Mouse (Mus musculus): ENCODE measurements around the gene Dnah17. TPM values are rescaled to one million over a fixed set of nuclear protein-coding genes. Genes with fewer than 3 reads are reported as not detected.

Gene Dnah17
- total and polyA plus RNA-seq, 2 experiments from 2014 or later, result 0.16 TPM; not detected in 1

GRCm38 (mm10) chr11:118083811-118084210, 46.6 kb downstream of the Dnah17 start:
- Histone ChIP-seq H3K9me3 (ENCODE audit: low read length) (no peaks in the 10 kb centered on the region), H3K4me2 (ENCODE audit: low read depth, low read length) (no peak overlapping the region), H3K27me3 (ENCODE audit: insufficient read depth, low read length) (no peaks in the 10 kb centered on the region), H3K27ac (no peak overlapping the region), H3K36me3 (ENCODE audit: insufficient read depth, low read length) (no peaks in the 10 kb centered on the region), H3K4me1 (ENCODE audit: insufficient read depth, low read length) (no peaks in the 10 kb centered on the region), H3K4me3 (ENCODE audit: low read length) (no peak overlapping the region), H3K9ac (replicated peaks; ENCODE audit: low read length) (no peak overlapping the region)
- no peak for ATAC-seq
- 6% methylated on average over 6 of the region's 6 CpGs for WGBS
- peak; percentile 86 for DNase-seq (ENCODE audit: low spot score)
- TF ChIP-seq CTCF (IDR thresholded peaks at IDR 0.05; ENCODE audit: low read depth), result peak; percentile 87

GRCm38 (mm10) chr11:118082294-118082693, 48.1 kb downstream of the Dnah17 start:
- Histone ChIP-seq H3K9me3 (ENCODE audit: low read length) (no peaks in the 10 kb centered on the region), H3K9ac (replicated peaks; ENCODE audit: low read length) (no peak overlapping the region), H3K4me2 (ENCODE audit: low read depth, low read length) (no peak overlapping the region), H3K36me3 (ENCODE audit: insufficient read depth, low read length) (no peaks in the 10 kb centered on the region), H3K4me1 (ENCODE audit: insufficient read depth, low read length) (no peaks in the 10 kb centered on the region), H3K27me3 (ENCODE audit: insufficient read depth, low read length) (no peaks in the 10 kb centered on the region), H3K27ac (no peak overlapping the region), H3K4me3 (ENCODE audit: low read length) (no peak overlapping the region)
- no peak for ATAC-seq
- 87% methylated on average over 14 of the region's 14 CpGs for WGBS
- DNase-seq (ENCODE audit: low spot score), result no peak
- TF ChIP-seq CTCF (IDR thresholded peaks at IDR 0.05; ENCODE audit: low read depth), result no peak

- H3K4me3 ChIP-seq (ENCODE audit: low read length), result no peak overlapping the region
- H3K36me3 ChIP-seq (ENCODE audit: insufficient read depth, low read length), result no peaks in the 10 kb centered on the region
- H3K27me3 ChIP-seq (ENCODE audit: insufficient read depth, low read length), result no peaks in the 10 kb centered on the region
- H3K4me1 ChIP-seq (ENCODE audit: insufficient read depth, low read length), result 0 out of 2 replicates have a peak, but pooled peaks cover 3% of the 10 kb centered on the region
- H3K9ac ChIP-seq (replicated peaks; ENCODE audit: low read length), result no peak overlapping the region
- H3K4me2 ChIP-seq (ENCODE audit: low read depth, low read length), result no peak overlapping the region
- H3K27ac ChIP-seq, result no peak overlapping the region
- 81% methylated on average over 14 of the region's 14 CpGs for WGBS
- no peak for ATAC-seq
- DNase-seq (ENCODE audit: low spot score), result no peak
- no peak for TF ChIP-seq CTCF (IDR thresholded peaks at IDR 0.05; ENCODE audit: low read depth)
- no peaks in the 10 kb centered on the region for H3K9me3 ChIP-seq (ENCODE audit: low read length)
Measured at GRCm38 (mm10) chr11:118079750-118080149, 50.7 kb downstream of the Dnah17 start.

GRCm38 (mm10) chr11:118076929-118077328, 53.5 kb downstream of the Dnah17 start:
- 89% methylated on average over 6 of the region's 6 CpGs for WGBS
- H3K4me1 ChIP-seq (ENCODE audit: insufficient read depth, low read length), result 0 out of 2 replicates have a peak, but pooled peaks cover 3% of the 10 kb centered on the region
- DNase-seq (ENCODE audit: low spot score) (no peak), ATAC-seq (no peak)
- H3K27ac ChIP-seq, result no peak overlapping the region
- no peaks in the 10 kb centered on the region for H3K9me3 ChIP-seq (ENCODE audit: low read length)
- TF ChIP-seq CTCF (IDR thresholded peaks at IDR 0.05; ENCODE audit: low read depth), result peak; percentile 43
- H3K27me3 ChIP-seq (ENCODE audit: insufficient read depth, low read length), result no peaks in the 10 kb centered on the region
- H3K9ac ChIP-seq (replicated peaks; ENCODE audit: low read length), result no peak overlapping the region
- no peak overlapping the region for H3K4me3 ChIP-seq (ENCODE audit: low read length)
- H3K4me2 ChIP-seq (ENCODE audit: low read depth, low read length), result no peak overlapping the region
- no peaks in the 10 kb centered on the region for H3K36me3 ChIP-seq (ENCODE audit: insufficient read depth, low read length)

- Histone ChIP-seq H3K4me1 (ENCODE audit: insufficient read depth, low read length) (0 out of 2 replicates have a peak, but pooled peaks cover 3% of the 10 kb centered on the region), H3K9ac (replicated peaks; ENCODE audit: low read length) (no peak overlapping the region), H3K9me3 (ENCODE audit: low read length) (no peaks in the 10 kb centered on the region), H3K36me3 (ENCODE audit: insufficient read depth, low read length) (no peaks in the 10 kb centered on the region), H3K4me3 (ENCODE audit: low read length) (no peak overlapping the region), H3K27ac (no peak overlapping the region), H3K4me2 (ENCODE audit: low read depth, low read length) (no peak overlapping the region), H3K27me3 (ENCODE audit: insufficient read depth, low read length) (no peaks in the 10 kb centered on the region)
- DNase-seq (ENCODE audit: low spot score), result peak; percentile 20
- 63% methylated on average over 17 of the region's 17 CpGs for WGBS
- ATAC-seq, result no peak
- TF ChIP-seq CTCF (IDR thresholded peaks at IDR 0.05; ENCODE audit: low read depth), result no peak
Measured at GRCm38 (mm10) chr11:118075035-118075522, 55.4 kb downstream of the Dnah17 start.

- no peaks in the 10 kb centered on the region for H3K27me3 ChIP-seq (ENCODE audit: insufficient read depth, low read length)
- TF ChIP-seq CTCF (IDR thresholded peaks at IDR 0.05; ENCODE audit: low read depth), result no peak
- H3K9ac ChIP-seq (replicated peaks; ENCODE audit: low read length), result no peak overlapping the region
- no peaks in the 10 kb centered on the region for H3K9me3 ChIP-seq (ENCODE audit: low read length)
- no peak overlapping the region for H3K4me3 ChIP-seq (ENCODE audit: low read length)
- WGBS, result 37% methylated on average over 11 of the region's 11 CpGs
- H3K27ac ChIP-seq, result no peak overlapping the region
- DNase-seq (ENCODE audit: low spot score) (no peak), ATAC-seq (no peak)
- H3K4me1 ChIP-seq (ENCODE audit: insufficient read depth, low read length), result 0 out of 2 replicates have a peak, but pooled peaks cover 3% of the 10 kb centered on the region
- H3K4me2 ChIP-seq (ENCODE audit: low read depth, low read length), result no peak overlapping the region
- no peaks in the 10 kb centered on the region for H3K36me3 ChIP-seq (ENCODE audit: insufficient read depth, low read length)
Measured at GRCm38 (mm10) chr11:118071227-118071912, 59.1 kb downstream of the Dnah17 start.

- H3K36me3 ChIP-seq (ENCODE audit: insufficient read depth, low read length), result no peaks in the 10 kb centered on the region
- no peaks in the 10 kb centered on the region for H3K9me3 ChIP-seq (ENCODE audit: low read length)
- 71% methylated on average over 16 of the region's 16 CpGs for WGBS
- ATAC-seq (0 out of 2 replicates have a peak, but pooled peaks have one; percentile 16), DNase-seq (ENCODE audit: low spot score) (no peak)
- no peak overlapping the region for H3K4me3 ChIP-seq (ENCODE audit: low read length)
- no peak overlapping the region for H3K4me2 ChIP-seq (ENCODE audit: low read depth, low read length)
- no peak overlapping the region for H3K9ac ChIP-seq (replicated peaks; ENCODE audit: low read length)
- H3K4me1 ChIP-seq (ENCODE audit: insufficient read depth, low read length), result no peaks in the 10 kb centered on the region
- H3K27ac ChIP-seq, result no peak overlapping the region; the same call in 1 of the 2 replicates
- no peak for TF ChIP-seq CTCF (IDR thresholded peaks at IDR 0.05; ENCODE audit: low read depth)
- H3K27me3 ChIP-seq (ENCODE audit: insufficient read depth, low read length), result no peaks in the 10 kb centered on the region
Measured at GRCm38 (mm10) chr11:118068812-118069332, 61.6 kb downstream of the Dnah17 start.

All from hindbrain, postnatal 0 days (tissue).